Mouse (Mus musculus): Measurements from ENCODE around the gene Smad9. TPM values are rescaled to one million over a fixed set of nuclear protein-coding genes. Genes with fewer than 3 reads are reported as not detected.

Gene Smad9
- polyA plus RNA-seq, 2 experiments = 1.2 to 3.6 TPM

DNA sequence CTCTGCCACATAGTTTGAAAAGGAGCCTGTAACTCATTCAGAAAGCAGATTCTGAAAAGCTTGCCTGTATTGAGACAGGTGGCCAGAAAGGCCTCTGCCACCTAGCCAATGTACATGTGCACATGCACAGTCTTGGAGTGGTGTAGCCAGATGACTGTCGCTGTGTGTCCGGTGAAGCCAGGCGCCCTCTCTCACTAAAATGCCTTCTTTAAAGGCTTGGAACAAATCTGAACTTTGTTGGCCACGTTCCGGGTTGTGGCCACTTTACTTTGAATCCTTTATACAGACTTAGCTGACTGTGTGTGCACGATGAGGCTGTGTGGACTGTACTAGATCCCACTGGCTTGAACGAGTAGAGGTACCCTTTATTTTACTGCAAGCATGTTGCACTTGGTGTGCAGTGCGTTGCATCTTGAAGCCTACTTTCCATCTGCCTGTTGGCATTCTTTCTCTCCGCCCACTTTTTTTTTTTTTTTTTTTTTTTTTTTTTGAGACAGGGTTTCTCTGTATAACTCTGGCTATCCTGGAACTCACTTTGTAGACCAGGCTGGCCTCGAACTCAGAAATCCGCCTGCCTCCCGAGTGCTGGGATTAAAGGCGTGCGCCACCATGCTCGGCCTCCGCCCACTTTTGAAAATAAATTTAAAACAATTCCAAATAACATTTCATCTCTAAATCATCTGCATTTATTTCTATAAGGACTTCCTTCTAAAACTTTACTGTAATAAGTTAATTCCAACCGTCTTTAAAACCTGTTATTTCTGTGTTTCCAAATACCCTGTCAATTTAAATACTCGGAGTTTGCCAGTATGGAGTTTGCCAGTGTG is 19.1 kb upstream of the Smad9 start:
- peak overlapping the region; percentile 96 for H3K4me3 ChIP-seq (replicated peaks; ENCODE audit: low read length)
- H3K9ac ChIP-seq (ENCODE audit: low read depth, low read length, severe bottlenecking) = peak overlapping the region; percentile 95
- peaks cover 39% of the 10 kb centered on the region for H3K36me3 ChIP-seq (ENCODE audit: control insufficient read depth, insufficient read depth, low read length)
- no peaks in the 10 kb centered on the region for H3K9me3 ChIP-seq (ENCODE audit: control insufficient read depth, low read length)
- ATAC-seq (ENCODE audit: low FRiP score, low read depth) = no peak
- H3K27me3 ChIP-seq (ENCODE audit: control insufficient read depth, insufficient read depth, low read length) = no peaks in the 10 kb centered on the region
- no peak for DNase-seq (ENCODE audit: low spot score)
- no peak for TF ChIP-seq POLR2A (IDR thresholded peaks at IDR 0.05; ENCODE audit: borderline replicate concordance, extremely low read depth, insufficient read depth, insufficient read length)
- peak overlapping the region; percentile 85 for H3K4me2 ChIP-seq (replicated peaks; ENCODE audit: low read depth, low read length, severe bottlenecking)
- H3K4me1 ChIP-seq (ENCODE audit: control insufficient read depth, insufficient read depth, low read length) = 0 out of 2 replicates have a peak, but pooled peaks cover 3% of the 10 kb centered on the region
- WGBS = 53% methylated on average over 18 of the region's 18 CpGs
- peak overlapping the region; percentile 95 for H3K27ac ChIP-seq (replicated peaks; ENCODE audit: low read depth, low read length)

DNA sequence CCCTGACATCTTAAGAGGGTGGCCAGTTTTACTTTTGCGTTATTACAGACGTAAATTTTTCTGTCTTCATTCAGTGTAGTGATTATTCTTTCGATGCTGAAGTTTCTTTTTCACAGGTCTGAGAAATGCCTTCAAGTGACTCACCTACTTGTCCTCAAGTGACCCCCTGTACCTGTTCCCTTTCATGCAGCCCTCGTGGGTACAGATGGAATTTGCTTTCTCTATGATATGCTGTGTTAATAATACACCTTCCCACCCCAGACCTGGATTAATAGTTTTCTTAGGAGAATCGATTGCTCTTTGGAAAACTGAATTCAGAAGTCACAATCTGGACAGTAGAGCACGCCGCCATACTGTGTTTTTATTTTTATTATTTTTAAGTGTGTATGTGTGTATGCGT is 18.1 kb upstream of the Smad9 start:
- H3K4me2 ChIP-seq (replicated peaks; ENCODE audit: low read depth, low read length, severe bottlenecking) = no peak overlapping the region
- H3K9ac ChIP-seq (ENCODE audit: low read depth, low read length, severe bottlenecking) = no peak overlapping the region
- WGBS = 95% methylated on average over 8 of the region's 8 CpGs
- TF ChIP-seq POLR2A (IDR thresholded peaks at IDR 0.05; ENCODE audit: borderline replicate concordance, extremely low read depth, insufficient read depth, insufficient read length) = no peak
- H3K4me1 ChIP-seq (ENCODE audit: control insufficient read depth, insufficient read depth, low read length) = 0 out of 2 replicates have a peak, but pooled peaks cover 3% of the 10 kb centered on the region
- no peak overlapping the region for H3K4me3 ChIP-seq (replicated peaks; ENCODE audit: low read length)
- ATAC-seq (ENCODE audit: low FRiP score, low read depth) (no peak), DNase-seq (ENCODE audit: low spot score) (no peak)
- H3K27ac ChIP-seq (replicated peaks; ENCODE audit: low read depth, low read length) = no peak overlapping the region
- peaks cover 41% of the 10 kb centered on the region for H3K36me3 ChIP-seq (ENCODE audit: control insufficient read depth, insufficient read depth, low read length)
- no peaks in the 10 kb centered on the region for H3K9me3 ChIP-seq (ENCODE audit: control insufficient read depth, low read length)
- H3K27me3 ChIP-seq (ENCODE audit: control insufficient read depth, insufficient read depth, low read length) = no peaks in the 10 kb centered on the region

DNA sequence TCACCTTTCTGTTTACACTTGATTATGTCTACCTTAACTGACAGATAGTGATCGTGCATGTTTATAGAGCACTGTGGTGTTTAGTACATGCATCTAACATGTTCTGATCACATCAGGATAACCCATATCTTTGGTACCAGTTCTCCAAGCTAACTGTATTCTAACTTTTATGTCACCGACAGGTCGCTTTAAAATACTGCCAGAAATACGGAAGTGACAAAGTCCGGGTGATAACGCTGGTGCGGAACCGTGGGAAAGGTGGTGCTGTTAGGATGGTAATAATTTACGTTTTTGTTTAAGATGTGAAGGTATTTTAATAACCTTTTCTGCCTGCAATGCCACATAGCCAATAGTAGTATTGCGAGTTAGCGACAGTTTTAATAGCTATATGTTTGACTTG is 13.4 kb upstream of the Smad9 start:
- no peak overlapping the region for H3K4me3 ChIP-seq (replicated peaks; ENCODE audit: low read length)

DNA sequence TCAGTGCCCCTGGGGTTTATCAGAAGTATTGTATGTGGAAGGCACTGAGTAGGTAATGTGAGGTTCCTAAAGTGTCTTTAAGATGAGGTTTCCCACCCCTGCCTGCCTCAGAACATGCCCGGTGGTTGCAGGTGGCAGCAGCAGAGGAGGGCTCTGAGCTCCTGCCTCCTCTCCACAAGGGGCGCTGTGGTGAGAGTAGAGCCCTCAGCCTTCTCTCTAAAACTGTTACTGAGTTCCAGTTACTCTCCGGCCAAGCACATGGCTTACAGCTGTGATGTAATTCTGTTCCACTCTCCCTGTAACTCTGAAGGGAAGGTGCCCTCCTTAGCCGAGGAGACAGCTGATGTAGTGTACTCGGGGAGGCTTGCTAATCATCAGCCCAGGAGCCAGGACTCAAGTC is 9.6 kb upstream of the Smad9 start:
- DNase-seq (ENCODE audit: low spot score) = no peak

More for the DNA sequence above, 13.4 kb upstream of the Smad9 start:
- 97% methylated on average over 11 of the region's 11 CpGs for WGBS
- no peaks in the 10 kb centered on the region for H3K4me1 ChIP-seq (ENCODE audit: control insufficient read depth, insufficient read depth, low read length)
- H3K9ac ChIP-seq (ENCODE audit: low read depth, low read length, severe bottlenecking) = no peak overlapping the region
- H3K9me3 ChIP-seq (ENCODE audit: control insufficient read depth, low read length) = no peaks in the 10 kb centered on the region
- no peaks in the 10 kb centered on the region for H3K27me3 ChIP-seq (ENCODE audit: control insufficient read depth, insufficient read depth, low read length)
- no peak overlapping the region for H3K27ac ChIP-seq (replicated peaks; ENCODE audit: low read depth, low read length)
- ATAC-seq (ENCODE audit: low FRiP score, low read depth) (no peak), DNase-seq (ENCODE audit: low spot score) (no peak)
- no peak overlapping the region for H3K4me2 ChIP-seq (replicated peaks; ENCODE audit: low read depth, low read length, severe bottlenecking)
- peaks cover 84% of the 10 kb centered on the region for H3K36me3 ChIP-seq (ENCODE audit: control insufficient read depth, insufficient read depth, low read length)
- TF ChIP-seq POLR2A (IDR thresholded peaks at IDR 0.05; ENCODE audit: borderline replicate concordance, extremely low read depth, insufficient read depth, insufficient read length) = no peak

DNA sequence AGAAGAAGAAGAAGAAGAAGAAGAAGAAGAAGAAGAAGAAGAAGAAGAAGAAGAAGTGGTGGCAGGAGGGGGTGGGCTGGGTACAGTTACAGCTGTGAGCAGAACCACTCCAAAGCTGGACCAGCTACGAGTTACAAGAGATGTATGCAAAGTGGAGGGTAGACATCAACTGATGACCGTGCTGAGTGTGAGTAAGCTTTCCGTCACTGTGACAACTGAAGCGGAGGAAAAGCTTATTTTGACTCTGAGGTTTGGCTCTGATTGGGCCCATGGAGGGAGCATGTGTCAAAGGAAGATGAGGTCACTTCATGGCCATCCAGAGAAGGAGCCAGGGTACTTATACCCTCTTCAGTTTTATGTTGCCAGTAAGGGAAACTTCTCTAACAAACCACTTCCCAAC is 2.0 kb upstream of the Smad9 start:
- Histone ChIP-seq H3K36me3 (ENCODE audit: control insufficient read depth, insufficient read depth, low read length) (peaks cover 30% of the 10 kb centered on the region), H3K4me2 (replicated peaks; ENCODE audit: low read depth, low read length, severe bottlenecking) (no peak overlapping the region), H3K27ac (replicated peaks; ENCODE audit: low read depth, low read length) (no peak overlapping the region), H3K4me1 (ENCODE audit: control insufficient read depth, insufficient read depth, low read length) (peaks cover 11% of the 10 kb centered on the region), H3K27me3 (ENCODE audit: control insufficient read depth, insufficient read depth, low read length) (no peaks in the 10 kb centered on the region), H3K9me3 (ENCODE audit: control insufficient read depth, low read length) (no peaks in the 10 kb centered on the region), H3K9ac (ENCODE audit: low read depth, low read length, severe bottlenecking) (no peak overlapping the region), H3K4me3 (replicated peaks; ENCODE audit: low read length) (no peak overlapping the region)
- no peak for ATAC-seq (ENCODE audit: low FRiP score, low read depth)
- no peak for DNase-seq (ENCODE audit: low spot score)
- TF ChIP-seq POLR2A (IDR thresholded peaks at IDR 0.05; ENCODE audit: borderline replicate concordance, extremely low read depth, insufficient read depth, insufficient read length) = no peak
- WGBS = 73% methylated on average over 4 of the region's 4 CpGs

More for the DNA sequence above, 9.6 kb upstream of the Smad9 start:
- H3K4me3 ChIP-seq (replicated peaks; ENCODE audit: low read length) = no peak overlapping the region
- whole genome bisulfite sequencing = 53% methylated on average over 5 of the region's 5 CpGs
- peaks cover 96% of the 10 kb centered on the region for H3K36me3 ChIP-seq (ENCODE audit: control insufficient read depth, insufficient read depth, low read length)
- H3K4me1 ChIP-seq (ENCODE audit: control insufficient read depth, insufficient read depth, low read length) = no peaks in the 10 kb centered on the region
- no peak overlapping the region for H3K27ac ChIP-seq (replicated peaks; ENCODE audit: low read depth, low read length)
- H3K27me3 ChIP-seq (ENCODE audit: control insufficient read depth, insufficient read depth, low read length) = no peaks in the 10 kb centered on the region
- H3K4me2 ChIP-seq (replicated peaks; ENCODE audit: low read depth, low read length, severe bottlenecking) = no peak overlapping the region
- H3K9ac ChIP-seq (ENCODE audit: low read depth, low read length, severe bottlenecking) = no peak overlapping the region
- H3K9me3 ChIP-seq (ENCODE audit: control insufficient read depth, low read length) = no peaks in the 10 kb centered on the region
- no peak for TF ChIP-seq POLR2A (IDR thresholded peaks at IDR 0.05; ENCODE audit: borderline replicate concordance, extremely low read depth, insufficient read depth, insufficient read length)
- ATAC-seq (ENCODE audit: low FRiP score, low read depth) = no peak

All from limb, embryonic 14.5 days (tissue).